In the genomic region with DNA sequence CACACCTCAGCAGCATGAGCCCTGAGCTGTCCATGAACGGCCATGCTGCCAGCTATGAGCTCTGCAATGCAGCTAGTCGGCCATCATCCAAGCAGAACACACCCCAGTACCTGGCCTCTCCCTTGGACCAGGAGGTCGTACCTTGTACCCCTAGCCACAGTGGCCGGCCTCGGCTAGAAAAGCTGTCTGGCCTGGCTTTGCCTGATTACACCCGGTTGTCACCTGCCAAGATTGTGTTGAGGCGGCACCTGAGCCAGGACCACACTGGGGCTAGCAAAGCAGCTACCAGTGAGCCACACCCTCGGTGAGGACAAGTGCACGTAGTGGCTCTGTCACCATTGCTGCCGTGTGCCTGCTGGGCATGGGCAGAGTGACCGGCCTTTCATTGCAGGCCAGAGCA, we compare ENCODE assay signal across 30 mouse cellular contexts. TPM values are rescaled to one million over a fixed set of nuclear protein-coding genes. Genes with fewer than 3 reads are reported as not detected.
"Had no signal": no experiment of that assay in that cellular context is flagged by ENCODE, and none has a peak within 500 bp of the region (broad histone marks: within the 10 kb centered on the region; RNA-seq: fewer than 3 reads in every experiment).

No protein-coding gene starts in this region.

- H3K27me3 ChIP-seq: heart, embryonic 13.5 days; heart, embryonic 15.5 days; hindbrain, embryonic 13.5 days; hindbrain, embryonic 15.5 days; kidney, embryonic 15.5 days; limb, embryonic 12.5 days; liver, embryonic 13.5 days had no signal

- H3K4me1 ChIP-seq: hindbrain, embryonic 13.5 days; hindbrain, embryonic 15.5 days; limb, embryonic 12.5 days had no signal

- H3K4me3 ChIP-seq: heart, adult 2 months; heart, embryonic 13.5 days; heart, embryonic 15.5 days; hindbrain, embryonic 13.5 days; hindbrain, embryonic 15.5 days; kidney, embryonic 15.5 days; limb, embryonic 12.5 days; liver, embryonic 13.5 days had no signal

- H3K27ac ChIP-seq: heart, embryonic 13.5 days; heart, embryonic 15.5 days; hindbrain, embryonic 13.5 days; hindbrain, embryonic 15.5 days; hindbrain, postnatal 0 days; kidney, embryonic 15.5 days; kidney, postnatal 0 days; limb, embryonic 12.5 days; liver, embryonic 13.5 days had no signal

- H3K9ac ChIP-seq: heart, embryonic 13.5 days; heart, embryonic 15.5 days; hindbrain, embryonic 13.5 days; hindbrain, embryonic 15.5 days; kidney, embryonic 15.5 days; limb, embryonic 12.5 days; liver, embryonic 13.5 days had no signal

- DNase-seq: gastrocnemius, postnatal 14 days; gastrocnemius, postnatal 36 days; heart, adult 11 months; heart, adult 2 months; heart, postnatal 14 days; heart, postnatal 36 days; kidney, adult 11 months; kidney, adult 2 months; kidney, adult 9 months; kidney, postnatal 14 days; kidney, postnatal 36 days; layer of hippocampus, adult 9-11 months; layer of hippocampus, postnatal 36 days; left cerebral cortex, postnatal 4 days; liver; liver, embryonic 13.5 days had no signal

- ATAC-seq: hindbrain, postnatal 0 days; intestine, embryonic 16.5 days had no signal

- H3K9me3 ChIP-seq: heart, embryonic 13.5 days; heart, embryonic 15.5 days; hindbrain, embryonic 13.5 days; hindbrain, embryonic 15.5 days; kidney, embryonic 15.5 days; limb, embryonic 12.5 days; liver, embryonic 13.5 days had no signal

- H3K4me2 ChIP-seq: heart, embryonic 11.5 days; heart, embryonic 13.5 days; heart, embryonic 15.5 days; hindbrain, embryonic 13.5 days; hindbrain, embryonic 15.5 days; kidney, embryonic 15.5 days; limb, embryonic 12.5 days; liver, embryonic 11.5 days; liver, embryonic 13.5 days had no signal

RNA-seq across cellular contexts. Expression of gene Amh, which starts 19.1 kb away (rescaled TPM):
- polyA plus RNA-seq: heart, embryonic 13.5 days; hindbrain, embryonic 11.5 days; hindbrain, postnatal 0 days; intestine, embryonic 14.5 days; kidney, embryonic 15.5 days; limb, embryonic 12.5 days; liver, embryonic 11.5 days; liver, embryonic 13.5 days had no signal

RNA-seq across cellular contexts. Expression of gene Jsrp1, which starts 27.3 kb away (rescaled TPM):
- total RNA-seq: heart, postnatal 14 days; hindbrain, postnatal 0 days had no signal
- polyA plus RNA-seq: large intestine, adult 2 months had no signal
